Mouse (Mus musculus): ENCODE data around the gene Klhdc1. TPM values are rescaled to one million over a fixed set of nuclear protein-coding genes. Genes with fewer than 3 reads are reported as not detected.

The Klhdc1 gene
- polyA plus RNA-seq, 1 experiment = 4.9 TPM

- TF ChIP-seq POLR2A (IDR thresholded peaks at IDR 0.05; ENCODE audit: borderline replicate concordance, extremely low read depth, insufficient read depth, insufficient read length, poor library complexity, severe bottlenecking) (no peak), CTCF (IDR thresholded peaks at IDR 0.05; ENCODE audit: borderline replicate concordance, extremely low read depth, insufficient read depth, insufficient read length) (no peak)
- no peak for DNase-seq (ENCODE audit: low read depth)
Measured at GRCm38 (mm10) chr12:69208520-69208919, 32.5 kb upstream of the Klhdc1 start.

GRCm38 (mm10) chr12:69210056-69210979 lies 30.7 kb upstream of the Klhdc1 start:
- TF ChIP-seq POLR2A (IDR thresholded peaks at IDR 0.05; ENCODE audit: borderline replicate concordance, extremely low read depth, insufficient read depth, insufficient read length, poor library complexity, severe bottlenecking) = no peak
- TF ChIP-seq CTCF (IDR thresholded peaks at IDR 0.05; ENCODE audit: borderline replicate concordance, extremely low read depth, insufficient read depth, insufficient read length) = no peak
- DNase-seq (ENCODE audit: low read depth) = no peak

GRCm38 (mm10) chr12:69211057-69211456 lies 29.9 kb upstream of the Klhdc1 start:
- peak; percentile 60 for DNase-seq (ENCODE audit: low read depth)
- TF ChIP-seq CTCF (IDR thresholded peaks at IDR 0.05; ENCODE audit: borderline replicate concordance, extremely low read depth, insufficient read depth, insufficient read length) = peak; percentile 51; the same call in 1 of the 2 replicates
- no peak for TF ChIP-seq POLR2A (IDR thresholded peaks at IDR 0.05; ENCODE audit: borderline replicate concordance, extremely low read depth, insufficient read depth, insufficient read length, poor library complexity, severe bottlenecking)

GRCm38 (mm10) chr12:69213186-69213777 lies 27.7 kb upstream of the Klhdc1 start:
- DNase-seq (ENCODE audit: low read depth) = no peak
- TF ChIP-seq POLR2A (IDR thresholded peaks at IDR 0.05; ENCODE audit: borderline replicate concordance, extremely low read depth, insufficient read depth, insufficient read length, poor library complexity, severe bottlenecking) (no peak), CTCF (IDR thresholded peaks at IDR 0.05; ENCODE audit: borderline replicate concordance, extremely low read depth, insufficient read depth, insufficient read length) (no peak)

GRCm38 (mm10) chr12:69214393-69214792 lies 26.6 kb upstream of the Klhdc1 start:
- DNase-seq (ENCODE audit: low read depth) = no peak
- no peak for TF ChIP-seq CTCF (IDR thresholded peaks at IDR 0.05; ENCODE audit: borderline replicate concordance, extremely low read depth, insufficient read depth, insufficient read length)
- no peak for TF ChIP-seq POLR2A (IDR thresholded peaks at IDR 0.05; ENCODE audit: borderline replicate concordance, extremely low read depth, insufficient read depth, insufficient read length, poor library complexity, severe bottlenecking)

GRCm38 (mm10) chr12:69215000-69215785 lies 25.8 kb upstream of the Klhdc1 start:
- DNase-seq (ENCODE audit: low read depth) = peak; percentile 49
- TF ChIP-seq CTCF (IDR thresholded peaks at IDR 0.05; ENCODE audit: borderline replicate concordance, extremely low read depth, insufficient read depth, insufficient read length) (no peak), POLR2A (IDR thresholded peaks at IDR 0.05; ENCODE audit: borderline replicate concordance, extremely low read depth, insufficient read depth, insufficient read length, poor library complexity, severe bottlenecking) (no peak)

GRCm38 (mm10) chr12:69216587-69216986 lies 24.4 kb upstream of the Klhdc1 start:
- DNase-seq (ENCODE audit: low read depth) = no peak
- TF ChIP-seq CTCF (IDR thresholded peaks at IDR 0.05; ENCODE audit: borderline replicate concordance, extremely low read depth, insufficient read depth, insufficient read length) (no peak), POLR2A (IDR thresholded peaks at IDR 0.05; ENCODE audit: borderline replicate concordance, extremely low read depth, insufficient read depth, insufficient read length, poor library complexity, severe bottlenecking) (no peak)

GRCm38 (mm10) chr12:69220613-69221277 lies 20.2 kb upstream of the Klhdc1 start:
- no peak for TF ChIP-seq CTCF (IDR thresholded peaks at IDR 0.05; ENCODE audit: borderline replicate concordance, extremely low read depth, insufficient read depth, insufficient read length)
- TF ChIP-seq POLR2A (IDR thresholded peaks at IDR 0.05; ENCODE audit: borderline replicate concordance, extremely low read depth, insufficient read depth, insufficient read length, poor library complexity, severe bottlenecking) = no peak
- no peak for DNase-seq (ENCODE audit: low read depth)

GRCm38 (mm10) chr12:69227776-69228466 lies 13.1 kb upstream of the Klhdc1 start, which contains the start of gene Pole2:
Pole2 (minus strand) TSS chr12:69228195.
- TF ChIP-seq CTCF (IDR thresholded peaks at IDR 0.05; ENCODE audit: borderline replicate concordance, extremely low read depth, insufficient read depth, insufficient read length) (no peak), POLR2A (IDR thresholded peaks at IDR 0.05; ENCODE audit: borderline replicate concordance, extremely low read depth, insufficient read depth, insufficient read length, poor library complexity, severe bottlenecking) (peak; percentile 55; the same call in 1 of the 2 replicates)
- DNase-seq (ENCODE audit: low read depth) = peak; percentile 92

- no peak for TF ChIP-seq CTCF (IDR thresholded peaks at IDR 0.05; ENCODE audit: borderline replicate concordance, extremely low read depth, insufficient read depth, insufficient read length)
- no peak for TF ChIP-seq POLR2A (IDR thresholded peaks at IDR 0.05; ENCODE audit: borderline replicate concordance, extremely low read depth, insufficient read depth, insufficient read length, poor library complexity, severe bottlenecking)
- DNase-seq (ENCODE audit: low read depth) = no peak
Measured at GRCm38 (mm10) chr12:69229251-69229650, 11.7 kb upstream of the Klhdc1 start.
